Mouse (Mus musculus): ENCODE data around the gene Rbp7.

DNA sequence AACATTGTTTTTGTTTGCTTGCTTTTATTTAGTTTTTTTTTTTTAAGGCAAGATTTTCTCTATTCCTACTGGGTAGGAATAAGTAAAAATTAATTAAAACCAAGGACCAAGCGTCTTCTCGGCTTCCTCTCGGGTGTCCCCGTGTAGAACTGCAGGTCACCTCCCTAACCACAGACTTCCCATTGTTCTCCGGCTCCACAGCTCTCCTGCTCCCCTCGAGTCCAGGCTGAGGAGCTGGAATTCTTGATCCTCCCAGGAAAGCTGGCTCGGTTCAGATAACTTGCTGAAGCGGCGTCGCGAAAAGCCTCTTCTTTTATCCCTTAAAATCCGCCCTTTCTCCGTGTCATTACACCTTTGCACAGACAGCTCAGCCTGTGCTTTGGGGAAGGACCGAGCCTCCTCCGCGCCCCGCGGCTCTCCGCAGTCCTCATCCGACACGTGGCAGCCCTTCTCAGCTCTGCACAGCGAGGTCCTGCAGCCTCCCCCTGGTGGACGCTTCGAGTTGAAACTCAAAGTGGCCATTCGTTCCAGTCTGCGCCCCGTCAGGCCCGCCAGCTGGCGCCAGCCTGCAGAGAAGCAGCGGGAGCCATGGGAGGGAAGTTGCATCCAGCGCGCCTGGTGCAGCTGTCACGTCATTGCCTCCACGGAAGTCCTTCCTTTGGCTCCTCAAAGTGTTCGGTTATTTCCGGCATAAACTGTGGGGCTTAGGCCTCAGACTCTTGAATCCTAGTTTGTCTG is 9.6 kb downstream of the Rbp7 start:
- TF ChIP-seq CTCF (IDR thresholded peaks at IDR 0.05; ENCODE audit: low read depth, low read length), result peak; percentile 94
- TF ChIP-seq POLR2A (IDR thresholded peaks at IDR 0.05; ENCODE audit: extremely low read depth, insufficient read depth, low read length), result no peak

All from liver, adult 2 months (tissue).